Mouse (Mus musculus) forebrain, embryonic 13.5 days (tissue): ENCODE results near the gene Cacna2d2. TPM values are rescaled to one million over a fixed set of nuclear protein-coding genes. Genes with fewer than 3 reads are reported as not detected.
A peak's percentile ranks its signal among the peaks of the same experiment; 100 is the strongest.
"Not testable (repeated sequence)": the region's sequence is repeated elsewhere in the genome, so short reads cannot be mapped to it uniquely, and the experiment has no call there.

Experiments used
- ATAC-seq: fragments of 200-750 bp; cut with Nextera tagmentation; 2 replicates; pipeline ENCODE4 v1.8.0; 2017
- H3K27ac ChIP-seq: fragments of 300-500 bp; sonication (generic); 2 replicates; pipeline ENCODE4 v1.5.1; 2015; ENCODE audit warnings: inconsistent platforms, mild to moderate bottlenecking, moderate library complexity
- H3K27me3 ChIP-seq: fragments of 300-500 bp; sonication (generic); 2 replicates; pipeline ENCODE4 v1.6.1; 2015; ENCODE audit warnings: mild to moderate bottlenecking, inconsistent platforms
- H3K36me3 ChIP-seq: fragments of 300-500 bp; sonication (generic); 2 replicates; pipeline ENCODE4 v1.6.1; 2015; ENCODE audit warnings: mild to moderate bottlenecking, inconsistent platforms; ENCODE audit not compliant: poor library complexity, severe bottlenecking
- H3K4me1 ChIP-seq: fragments of 300-500 bp; sonication (generic); 2 replicates; pipeline ENCODE4 v1.6.1; 2015; ENCODE audit warnings: inconsistent platforms
- H3K4me2 ChIP-seq: fragments of 300-500 bp; sonication (generic); 2 replicates; pipeline ENCODE4 v1.6.1; 2015; ENCODE audit warnings: inconsistent platforms, mild to moderate bottlenecking, moderate library complexity
- H3K4me3 ChIP-seq: fragments of 300-500 bp; sonication (generic); 2 replicates; pipeline ENCODE4 v1.5.1; 2015; ENCODE audit warnings: mild to moderate bottlenecking, inconsistent platforms
- H3K9ac ChIP-seq: fragments of 300-500 bp; sonication (generic); 2 replicates; pipeline ENCODE4 v1.6.1; 2015; ENCODE audit warnings: mild to moderate bottlenecking, inconsistent platforms
- H3K9me3 ChIP-seq: fragments of 300-500 bp; sonication (generic); replicated peaks from 2 replicates; pipeline ENCODE4 v1.6.1; 2016; ENCODE audit warnings: inconsistent platforms
- WGBS: fragments of 180-500 bp; shearing (Covaris S2); methylation state at CpG from one replicate; pipeline ENCODE4 v1.1.7; 2015; 5-methylcytosine and 5-hydroxymethylcytosine counted together
- polyA plus RNA-seq: library from polyadenylated mRNA; unstranded; fragments of >200 nt; fragmentation: Nextera tagmentation; extraction: Ambion mirVana; gene quantifications from 2 replicates; pipeline ENCODE4 v1.2.1, GENCODE M21; 2015

The Cacna2d2 gene
- polyA plus RNA-seq, 1 experiment from 2014 or later: 3.3 TPM

GRCm38 (mm10) chr9:107568331-107569261, 169.2 kb downstream of the Cacna2d2 start:
- peaks cover 64% of the 10 kb centered on the region for H3K4me1 ChIP-seq
- WGBS: under 1% methylated on average over 41 of the region's 41 CpGs
- H3K4me2 ChIP-seq: peak overlapping the region; percentile 95
- H3K27me3 ChIP-seq: no peaks in the 10 kb centered on the region
- peak overlapping the region; percentile 89 for H3K9ac ChIP-seq
- H3K9me3 ChIP-seq: no peaks in the 10 kb centered on the region
- H3K4me3 ChIP-seq: peak overlapping the region; percentile 79
- peak overlapping the region; percentile 87 for H3K27ac ChIP-seq
- H3K36me3 ChIP-seq: peaks cover 55% of the 10 kb centered on the region
- ATAC-seq: peak; percentile 88

GRCm38 (mm10) chr9:107569270-107569669, 169.9 kb downstream of the Cacna2d2 start:
- H3K4me3 ChIP-seq: peak overlapping the region; percentile 79
- peaks cover 57% of the 10 kb centered on the region for H3K4me1 ChIP-seq
- peaks cover 59% of the 10 kb centered on the region for H3K36me3 ChIP-seq
- peak overlapping the region; percentile 87 for H3K27ac ChIP-seq
- peak overlapping the region; percentile 95 for H3K4me2 ChIP-seq
- no peaks in the 10 kb centered on the region for H3K9me3 ChIP-seq
- WGBS: under 1% methylated on average over 23 of the region's 23 CpGs
- peak overlapping the region; percentile 89 for H3K9ac ChIP-seq
- H3K27me3 ChIP-seq: no peaks in the 10 kb centered on the region
- ATAC-seq: peak; percentile 28

- H3K27ac ChIP-seq: peak overlapping the region; percentile 87
- no peaks in the 10 kb centered on the region for H3K9me3 ChIP-seq
- H3K9ac ChIP-seq: peak overlapping the region; percentile 89
- no peak for ATAC-seq
- peak overlapping the region; percentile 79 for H3K4me3 ChIP-seq
- peaks cover 60% of the 10 kb centered on the region for H3K36me3 ChIP-seq
- H3K4me1 ChIP-seq: peaks cover 55% of the 10 kb centered on the region
- WGBS: 46% methylated on average over 13 of the region's 13 CpGs
- peak overlapping the region; percentile 95 for H3K4me2 ChIP-seq
- no peaks in the 10 kb centered on the region for H3K27me3 ChIP-seq
Measured at GRCm38 (mm10) chr9:107570016-107570415, 170.6 kb downstream of the Cacna2d2 start.

- H3K4me3 ChIP-seq: peak overlapping the region; percentile 79
- H3K27ac ChIP-seq: no peak overlapping the region
- H3K9ac ChIP-seq: peak overlapping the region; percentile 89
- H3K27me3 ChIP-seq: no peaks in the 10 kb centered on the region
- H3K4me1 ChIP-seq: peaks cover 53% of the 10 kb centered on the region
- WGBS: 94% methylated on average over 21 of the region's 21 CpGs
- H3K4me2 ChIP-seq: peak overlapping the region; percentile 95
- ATAC-seq: no peak
- H3K36me3 ChIP-seq: peaks cover 55% of the 10 kb centered on the region
- H3K9me3 ChIP-seq: no peaks in the 10 kb centered on the region
Measured at GRCm38 (mm10) chr9:107570845-107571244, 171.4 kb downstream of the Cacna2d2 start.

- Histone ChIP-seq H3K4me2 (peak overlapping the region; percentile 95), H3K27ac (no peak overlapping the region), H3K9ac (no peak overlapping the region), H3K27me3 (no peaks in the 10 kb centered on the region), H3K9me3 (no peaks in the 10 kb centered on the region), H3K4me3 (peak overlapping the region; percentile 79; the same call in 1 of the 2 replicates), H3K4me1 (peaks cover 55% of the 10 kb centered on the region), H3K36me3 (peaks cover 48% of the 10 kb centered on the region)
- 94% methylated on average over 22 of the region's 22 CpGs for whole genome bisulfite sequencing
- no peak for ATAC-seq
Measured at GRCm38 (mm10) chr9:107571534-107572326, 172.3 kb downstream of the Cacna2d2 start.

- WGBS: 94% methylated on average over 2 of the region's 2 CpGs
- H3K27ac ChIP-seq: no peak overlapping the region
Measured at GRCm38 (mm10) chr9:107572327-107572662, 172.9 kb downstream of the Cacna2d2 start.

GRCm38 (mm10) chr9:107573774-107574173, 174.4 kb downstream of the Cacna2d2 start:
- not testable (repeated sequence) for H3K9ac ChIP-seq, H3K9me3 ChIP-seq, H3K4me3 ChIP-seq, H3K27ac ChIP-seq, H3K27me3 ChIP-seq, ATAC-seq, H3K4me2 ChIP-seq
- WGBS: 85% methylated on average over 6 of the region's 6 CpGs
- peaks cover 48% of the 10 kb centered on the region for H3K36me3 ChIP-seq
- H3K4me1 ChIP-seq: peaks cover 45% of the 10 kb centered on the region

More at GRCm38 (mm10) chr9:107572327-107572662, 172.9 kb downstream of the Cacna2d2 start:
- no peak overlapping the region for H3K4me3 ChIP-seq
- peaks cover 55% of the 10 kb centered on the region for H3K4me1 ChIP-seq
- no peaks in the 10 kb centered on the region for H3K9me3 ChIP-seq
- H3K27me3 ChIP-seq: no peaks in the 10 kb centered on the region
- ATAC-seq: no peak
- H3K36me3 ChIP-seq: peaks cover 48% of the 10 kb centered on the region
- H3K4me2 ChIP-seq: no peak overlapping the region
- 0 out of 2 replicates have a peak overlapping the region, but pooled peaks have one; percentile 23 for H3K9ac ChIP-seq

- ATAC-seq: no peak
- WGBS: 87% methylated on average over 14 of the region's 14 CpGs
- Histone ChIP-seq H3K36me3 (peaks cover 41% of the 10 kb centered on the region), H3K4me1 (peaks cover 45% of the 10 kb centered on the region), H3K4me2 (no peak overlapping the region), H3K4me3 (no peak overlapping the region), H3K9me3 (no peaks in the 10 kb centered on the region), H3K9ac (no peak overlapping the region), H3K27ac (peak overlapping the region; percentile 41), H3K27me3 (no peaks in the 10 kb centered on the region)
Measured at GRCm38 (mm10) chr9:107575579-107576356, 176.4 kb downstream of the Cacna2d2 start.

- H3K9me3 ChIP-seq: no peaks in the 10 kb centered on the region
- H3K27ac ChIP-seq: peak within 1 kb of the TSS; percentile 41
- H3K4me3 ChIP-seq: peak within 1 kb of the TSS; percentile 27
- peaks cover 34% of the 10 kb centered on the region for H3K36me3 ChIP-seq
- H3K4me1 ChIP-seq: peaks cover 45% of the 10 kb centered on the region
- H3K27me3 ChIP-seq: no peaks in the 10 kb centered on the region
- H3K4me2 ChIP-seq: peak within 1 kb of the TSS; percentile 55
- peak within 1 kb of the TSS; percentile 55 for H3K9ac ChIP-seq
- WGBS: 28% methylated on average over 16 of the region's 16 CpGs
- peak; percentile 54 for ATAC-seq
Measured at GRCm38 (mm10) chr9:107576357-107577107, 177.1 kb downstream of the Cacna2d2 start, which contains the start of gene Hyal1. Gene Hyal1 (plus strand): TSS chr9:107576927.

- Histone ChIP-seq H3K9ac (0 out of 2 replicates have a peak overlapping the region, but pooled peaks have one; percentile 55), H3K9me3 (no peaks in the 10 kb centered on the region), H3K4me3 (no peak overlapping the region), H3K4me2 (no peak overlapping the region; the same call in 1 of the 2 replicates), H3K4me1 (peaks cover 37% of the 10 kb centered on the region), H3K36me3 (peaks cover 23% of the 10 kb centered on the region), H3K27me3 (no peaks in the 10 kb centered on the region), H3K27ac (no peak overlapping the region)
- ATAC-seq: no peak
- WGBS: 95% methylated on average over 10 of the region's 10 CpGs
Measured at GRCm38 (mm10) chr9:107577871-107578270, 178.5 kb downstream of the Cacna2d2 start.

- no peak for ATAC-seq
- Histone ChIP-seq H3K27ac (peak within 1 kb of the TSS; percentile 83; the same call in 1 of the 2 replicates), H3K4me1 (peaks cover 37% of the 10 kb centered on the region), H3K9ac (0 out of 2 replicates have a peak within 1 kb of the TSS, but pooled peaks have one; percentile 55), H3K27me3 (no peaks in the 10 kb centered on the region), H3K36me3 (peaks cover 23% of the 10 kb centered on the region), H3K9me3 (no peaks in the 10 kb centered on the region), H3K4me3 (no peak within 1 kb of the TSS), H3K4me2 (peak within 1 kb of the TSS; percentile 82; the same call in 1 of the 2 replicates)
- 73% methylated on average over 3 of the region's 3 CpGs for WGBS
Measured at GRCm38 (mm10) chr9:107578587-107578986, 179.2 kb downstream of the Cacna2d2 start, which contains the start of gene Naa80. Gene Naa80 (plus strand): TSS chr9:107578887.
